Mouse (Mus musculus) heart, embryonic 16.5 days (tissue): ENCODE results near the gene Tpm1. TPM values are rescaled to one million over a fixed set of nuclear protein-coding genes. Genes with fewer than 3 reads are reported as not detected.

Experiments
- ATAC-seq: fragments of 200-750 bp; cut with Nextera tagmentation; replicated peaks from 2 replicates; pipeline ENCODE4 v1.8.0; 2017; ENCODE audit warnings: moderate number of reproducible peaks; ENCODE audit not compliant: insufficient read depth, low FRiP score; ENCODE audit errors: extremely low read depth
- H3K27ac ChIP-seq: fragments of 300-500 bp; sonication (generic); 2 replicates; pipeline ENCODE4 v1.5.1; 2014; ENCODE audit warnings: mild to moderate bottlenecking, low read length, control low read depth, moderate library complexity
- H3K27me3 ChIP-seq: fragments of 300-500 bp; sonication (generic); 2 replicates; pipeline ENCODE4 v1.6.1; 2014; ENCODE audit warnings: low read length, mixed read lengths; ENCODE audit not compliant: control insufficient read depth, insufficient read depth
- H3K36me3 ChIP-seq: fragments of 300-500 bp; sonication (generic); 2 replicates; pipeline ENCODE4 v1.6.1; 2014; ENCODE audit not compliant: control insufficient read depth, insufficient read depth
- H3K4me1 ChIP-seq: fragments of 300-500 bp; sonication (generic); 2 replicates; pipeline ENCODE4 v1.6.1; 2014; ENCODE audit warnings: low read length, mixed read lengths; ENCODE audit not compliant: control insufficient read depth, insufficient read depth
- H3K4me2 ChIP-seq: fragments of 300-500 bp; sonication (generic); 2 replicates; pipeline ENCODE4 v1.6.1; 2014; ENCODE audit warnings: low read depth, mild to moderate bottlenecking, control low read depth, low read length
- H3K4me3 ChIP-seq: fragments of 300-500 bp; sonication (generic); 2 replicates; pipeline ENCODE4 v1.5.1; 2014; ENCODE audit warnings: mild to moderate bottlenecking, control low read depth, low read length
- H3K9ac ChIP-seq: fragments of 300-500 bp; sonication (generic); 2 replicates; pipeline ENCODE4 v1.6.1; 2014; ENCODE audit warnings: low read length, control low read depth
- H3K9me3 ChIP-seq: fragments of 300-500 bp; sonication (generic); replicated peaks from 2 replicates; pipeline ENCODE4 v1.6.1; 2016; ENCODE audit warnings: low read length; ENCODE audit not compliant: control insufficient read depth
- WGBS: fragments of 180-500 bp; shearing (Covaris S2); extraction: QIAGEN DNeasy Blood & Tissue Kit; methylation state at CpG from one replicate; pipeline ENCODE4 v1.1.7; 2014; 5-methylcytosine and 5-hydroxymethylcytosine counted together
- polyA plus RNA-seq: library from polyadenylated mRNA; unstranded; fragments of >200 nt; fragmentation: Nextera tagmentation; extraction: Ambion mirVana; gene quantifications from 2 replicates; pipeline ENCODE4 v1.2.1, GENCODE M21; 2015

Tpm1 gene
- polyA plus RNA-seq, 1 experiment from 2014 or later: 5,310 TPM

DNA sequence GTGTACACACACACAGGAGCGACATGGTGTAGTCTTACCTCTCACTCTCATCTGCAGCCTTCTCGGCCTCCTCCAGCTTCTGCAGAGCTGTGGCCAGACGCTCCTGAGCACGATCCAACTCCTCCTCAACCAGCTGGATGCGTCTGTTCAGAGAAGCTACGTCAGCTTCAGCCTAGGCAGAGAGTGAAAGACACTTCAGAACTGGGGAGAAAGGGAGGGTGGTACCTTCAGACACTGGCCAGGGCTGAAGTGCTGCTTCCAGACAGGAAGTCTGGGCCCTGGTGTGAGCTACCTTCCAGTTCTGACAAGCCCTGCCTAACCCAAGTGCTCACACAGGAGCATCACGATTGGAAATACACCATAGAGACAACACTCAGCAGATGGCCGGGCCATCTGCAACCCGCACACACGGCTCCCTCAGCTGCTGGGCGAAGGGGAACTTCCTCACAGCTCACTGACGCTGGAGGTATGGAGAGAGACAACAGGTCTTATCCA lies 13.2 kb downstream of the Tpm1 start:
- Histone ChIP-seq H3K9me3 (peaks cover 5% of the 10 kb centered on the region; the same call in 1 of the 2 replicates), H3K4me3 (no peak overlapping the region), H3K27me3 (no peaks in the 10 kb centered on the region), H3K36me3 (peaks cover 77% of the 10 kb centered on the region), H3K9ac (no peak overlapping the region), H3K4me2 (peak overlapping the region; percentile 13; the same call in 1 of the 2 replicates), H3K4me1 (peaks cover 42% of the 10 kb centered on the region), H3K27ac (peak overlapping the region; percentile 76)
- peak; percentile 16; the same call in 1 of the 2 replicates for ATAC-seq
- WGBS: 67% methylated on average over 12 of the region's 12 CpGs

DNA sequence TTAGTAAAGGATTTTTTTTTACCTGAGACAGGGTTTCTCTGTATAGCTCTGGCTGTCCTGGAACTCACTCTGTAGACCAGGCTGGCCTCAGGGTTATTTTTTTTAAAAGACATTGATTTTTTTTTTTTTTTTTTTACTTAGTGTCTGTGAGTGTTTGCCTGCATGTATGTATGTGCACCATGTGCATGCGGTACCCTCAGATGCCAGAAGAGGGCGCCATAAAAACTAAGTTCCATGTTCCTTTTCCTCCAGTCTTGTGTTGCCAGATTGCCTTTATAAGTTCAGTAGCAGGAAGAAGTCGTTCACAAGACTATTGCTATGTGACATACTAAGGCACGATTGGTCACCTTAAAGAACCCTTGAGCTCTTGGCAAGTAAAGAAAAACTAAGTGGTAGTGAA lies 14.5 kb downstream of the Tpm1 start:
- Histone ChIP-seq H3K27ac (no peak overlapping the region), H3K4me1 (peaks cover 30% of the 10 kb centered on the region), H3K4me2 (no peak overlapping the region), H3K27me3 (no peaks in the 10 kb centered on the region), H3K9ac (no peak overlapping the region), H3K36me3 (peaks cover 83% of the 10 kb centered on the region), H3K4me3 (no peak overlapping the region), H3K9me3 (peaks cover 5% of the 10 kb centered on the region; the same call in 1 of the 2 replicates)
- ATAC-seq: no peak
- WGBS: 87% methylated on average over 4 of the region's 4 CpGs

DNA sequence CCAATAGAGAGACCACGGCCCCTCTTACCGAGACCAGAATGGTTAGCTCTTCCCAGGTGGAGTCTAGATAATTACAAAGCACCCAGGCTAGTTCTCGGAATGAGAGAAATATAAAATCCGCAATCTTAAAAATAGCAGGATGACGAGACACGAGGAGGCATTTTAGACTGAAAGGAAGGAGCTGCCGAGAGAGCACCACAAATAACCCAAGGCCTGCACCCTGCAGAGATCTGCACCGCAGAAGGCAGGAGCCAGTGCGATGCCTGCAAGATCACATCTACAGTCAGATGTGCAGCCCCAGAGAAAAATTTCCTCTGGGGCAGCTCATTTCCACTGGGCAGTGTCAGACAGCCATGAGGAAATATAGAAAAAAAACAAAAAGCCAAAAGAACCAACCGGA lies 16.2 kb downstream of the Tpm1 start:
- 78% methylated on average over 10 of the region's 10 CpGs for WGBS
- Histone ChIP-seq H3K4me1 (peaks cover 35% of the 10 kb centered on the region), H3K27ac (no peak overlapping the region), H3K9me3 (peaks cover 5% of the 10 kb centered on the region; the same call in 1 of the 2 replicates), H3K4me2 (no peak overlapping the region), H3K27me3 (no peaks in the 10 kb centered on the region), H3K36me3 (peaks cover 93% of the 10 kb centered on the region), H3K9ac (no peak overlapping the region), H3K4me3 (no peak overlapping the region)
- ATAC-seq: no peak

DNA sequence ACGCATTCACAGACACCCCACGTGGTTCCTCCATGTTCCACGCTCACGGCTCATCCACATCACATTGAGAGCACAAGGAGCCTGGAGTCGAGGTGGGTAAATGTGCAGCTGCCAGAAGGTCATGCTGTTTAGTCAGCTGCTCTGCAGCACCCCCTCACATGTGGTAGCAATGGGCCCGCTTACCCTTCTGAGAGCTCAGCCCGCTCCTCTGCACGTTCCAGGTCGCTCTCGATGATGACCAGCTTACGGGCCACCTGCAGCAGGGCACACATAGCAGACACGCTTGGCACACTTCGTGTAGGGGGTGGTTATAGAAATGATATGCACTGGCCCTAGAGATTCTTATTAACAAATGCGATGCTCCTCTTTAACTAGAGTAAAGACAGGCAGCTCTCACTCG lies 16.6 kb downstream of the Tpm1 start:
- Histone ChIP-seq H3K9me3 (peaks cover 5% of the 10 kb centered on the region; the same call in 1 of the 2 replicates), H3K27ac (no peak overlapping the region), H3K27me3 (no peaks in the 10 kb centered on the region), H3K4me1 (peaks cover 31% of the 10 kb centered on the region), H3K9ac (no peak overlapping the region), H3K4me2 (no peak overlapping the region), H3K36me3 (peaks cover 91% of the 10 kb centered on the region), H3K4me3 (no peak overlapping the region)
- ATAC-seq: no peak
- 86% methylated on average over 15 of the region's 15 CpGs for WGBS

DNA sequence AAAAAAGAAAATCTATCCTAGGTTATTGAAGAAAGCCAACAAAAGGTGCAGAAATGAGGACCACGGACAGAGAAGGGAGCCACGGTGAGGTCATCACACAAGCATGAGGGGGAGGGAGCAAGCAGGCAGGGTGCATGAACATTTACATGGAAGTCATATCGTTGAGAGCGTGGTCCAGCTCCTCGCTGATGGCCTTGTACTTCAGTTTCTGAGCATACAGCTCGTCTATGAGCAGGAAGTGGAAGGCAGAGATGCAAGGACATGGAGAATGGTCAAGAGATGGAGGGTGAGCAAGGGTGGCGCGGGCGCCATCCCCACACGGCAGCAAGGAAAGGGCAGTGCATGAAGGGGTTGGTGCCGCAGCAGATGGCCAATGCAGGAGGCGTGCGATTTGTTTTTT lies 19.7 kb downstream of the Tpm1 start:
- no peak for ATAC-seq
- Histone ChIP-seq H3K27me3 (no peaks in the 10 kb centered on the region), H3K4me3 (no peak overlapping the region), H3K9me3 (no peaks in the 10 kb centered on the region), H3K36me3 (peaks cover 71% of the 10 kb centered on the region), H3K4me1 (peaks cover 25% of the 10 kb centered on the region), H3K9ac (no peak overlapping the region), H3K27ac (no peak overlapping the region; the same call in 1 of the 2 replicates), H3K4me2 (no peak overlapping the region)
- WGBS: 72% methylated on average over 13 of the region's 13 CpGs

DNA sequence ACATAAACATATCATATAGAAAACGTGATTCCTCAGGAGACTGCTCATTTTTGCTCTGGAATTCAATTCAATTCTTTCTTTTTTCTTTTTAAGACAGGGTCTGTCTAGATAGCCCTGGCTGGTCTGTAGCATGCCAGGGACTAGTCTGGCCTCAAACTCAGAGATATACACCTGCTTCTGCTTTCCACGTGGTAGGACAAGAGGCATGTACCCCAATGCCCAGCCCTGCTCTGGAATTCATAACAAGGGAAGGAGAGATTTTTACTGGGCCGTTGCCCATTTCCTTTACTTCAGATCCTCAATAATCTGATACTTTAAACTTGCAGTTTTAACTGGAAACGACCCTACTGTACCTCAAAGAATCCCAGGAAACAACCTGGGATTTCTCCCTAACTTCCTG lies 20.3 kb downstream of the Tpm1 start:
- 44% methylated on average over 4 of the region's 4 CpGs for WGBS
- ATAC-seq: no peak

GRCm38 (mm10) chr9:67028133-67028724 lies 21.0 kb downstream of the Tpm1 start:
- ATAC-seq: no peak
- Histone ChIP-seq H3K4me1 (peaks cover 24% of the 10 kb centered on the region), H3K27ac (no peak overlapping the region), H3K4me2 (no peak overlapping the region), H3K27me3 (no peaks in the 10 kb centered on the region), H3K9ac (no peak overlapping the region), H3K9me3 (no peaks in the 10 kb centered on the region), H3K4me3 (no peak overlapping the region), H3K36me3 (peaks cover 67% of the 10 kb centered on the region)
- 70% methylated on average over 12 of the region's 12 CpGs for WGBS

More for the DNA sequence above, 20.3 kb downstream of the Tpm1 start:
- no peak overlapping the region; the same call in 1 of the 2 replicates for H3K27ac ChIP-seq
- no peak overlapping the region for H3K4me3 ChIP-seq
- no peaks in the 10 kb centered on the region for H3K27me3 ChIP-seq
- peaks cover 25% of the 10 kb centered on the region for H3K4me1 ChIP-seq
- no peak overlapping the region for H3K9ac ChIP-seq
- H3K36me3 ChIP-seq: peaks cover 67% of the 10 kb centered on the region
- no peaks in the 10 kb centered on the region for H3K9me3 ChIP-seq
- no peak overlapping the region for H3K4me2 ChIP-seq

DNA sequence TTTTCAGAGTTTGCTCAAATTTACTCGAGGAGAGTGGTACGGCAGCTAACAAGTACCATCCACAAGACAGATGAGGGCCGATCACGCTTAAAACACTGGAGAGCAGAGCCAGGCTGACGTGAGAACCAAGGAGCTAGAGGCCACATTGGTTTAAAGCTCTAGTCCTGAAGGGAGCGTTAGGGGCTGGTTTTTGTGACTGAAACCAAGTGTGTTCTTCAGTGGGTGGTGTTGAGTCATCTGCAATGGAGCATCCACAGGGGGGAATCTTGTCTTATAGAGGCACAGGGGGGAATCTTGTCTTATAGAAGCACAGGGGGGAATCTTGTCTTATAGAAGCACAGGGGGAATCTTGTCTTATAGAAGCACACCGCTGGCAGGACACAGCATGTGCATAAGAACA lies 22.3 kb downstream of the Tpm1 start:
- no peak overlapping the region for H3K27ac ChIP-seq
- ATAC-seq: no peak
- WGBS: 75% methylated on average over 7 of the region's 7 CpGs

GRCm38 (mm10) chr9:67026061-67026460 lies 23.1 kb downstream of the Tpm1 start:
- Histone ChIP-seq H3K27me3 (no peaks in the 10 kb centered on the region), H3K9ac (peak overlapping the region; percentile 14; the same call in 1 of the 2 replicates), H3K4me3 (no peak overlapping the region), H3K36me3 (peaks cover 53% of the 10 kb centered on the region), H3K4me1 (peaks cover 24% of the 10 kb centered on the region), H3K4me2 (no peak overlapping the region), H3K27ac (peak overlapping the region; percentile 56), H3K9me3 (no peaks in the 10 kb centered on the region)
- WGBS: 83% methylated on average over 7 of the region's 7 CpGs
- ATAC-seq: no peak

More for the DNA sequence above, 22.3 kb downstream of the Tpm1 start:
- H3K9ac ChIP-seq: no peak overlapping the region
- H3K4me3 ChIP-seq: no peak overlapping the region
- H3K36me3 ChIP-seq: peaks cover 60% of the 10 kb centered on the region
- peaks cover 24% of the 10 kb centered on the region for H3K4me1 ChIP-seq
- no peaks in the 10 kb centered on the region for H3K27me3 ChIP-seq
- no peaks in the 10 kb centered on the region for H3K9me3 ChIP-seq
- H3K4me2 ChIP-seq: no peak overlapping the region
